Mouse (Mus musculus) megakaryocyte, embryonic 14.5 days (primary cell): ENCODE measurements around the gene Grik2. TPM values are rescaled to one million over a fixed set of nuclear protein-coding genes. Genes with fewer than 3 reads are reported as not detected.

ENCODE experiments used
- H3K27me3 ChIP-seq: replicated peaks from 2 replicates; pipeline ENCODE3; 2012; ENCODE audit warnings: inconsistent platforms
- H3K36me3 ChIP-seq: replicated peaks from 2 replicates; pipeline ENCODE3; 2012; ENCODE audit warnings: low read length, inconsistent platforms, mixed read lengths
- H3K4me1 ChIP-seq: 2 replicates; pipeline ENCODE4 v1.6.1; 2012; ENCODE audit warnings: inconsistent platforms
- H3K4me3 ChIP-seq: replicated peaks from 2 replicates; pipeline ENCODE3; 2012; ENCODE audit warnings: moderate library complexity, mild to moderate bottlenecking, inconsistent platforms
- H3K9me3 ChIP-seq: 2 replicates; pipeline ENCODE4 v1.6.1; 2012; ENCODE audit warnings: inconsistent platforms
- FLI1 ChIP-seq: IDR thresholded peaks from 2 replicates; pipeline ENCODE4 v1.6.1; 2012; ENCODE audit warnings: low read length, inconsistent platforms, mixed read lengths
- GATA1 ChIP-seq: IDR thresholded peaks from 3 replicates; pipeline ENCODE4 v1.6.1; 2012; ENCODE audit warnings: mixed read lengths, low read length, inconsistent platforms, borderline replicate concordance
- polyA plus RNA-seq: library from polyadenylated mRNA; stranded (reverse); fragments of >175 nt; gene quantifications from 2 replicates; pipeline ENCODE4 v1.2.3, GENCODE M21; 2012; ENCODE audit warnings: low replicate concordance; ENCODE audit not compliant: insufficient read depth

Grik2 gene
- polyA plus RNA-seq, 1 experiment, result not detected

DNA sequence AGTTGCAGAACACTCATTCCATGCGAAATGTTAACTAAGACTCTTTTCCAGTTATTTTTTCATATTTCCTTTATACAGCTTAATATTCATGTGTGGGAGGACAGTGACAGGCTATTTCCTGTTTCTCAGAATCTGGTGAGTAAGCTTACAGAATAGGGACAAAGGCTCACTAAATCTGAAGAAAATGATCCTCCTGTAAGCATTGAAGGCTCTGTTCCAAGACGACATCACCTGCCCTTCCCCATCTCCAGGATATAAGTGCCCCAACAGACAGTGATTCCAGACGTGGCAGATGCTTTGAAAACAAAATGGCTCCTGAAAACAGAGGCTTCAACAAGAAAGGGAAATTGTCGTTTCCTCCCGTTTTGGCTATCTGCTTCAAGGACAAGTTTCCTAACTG is 71.7 kb downstream of the Grik2 start:
- Histone ChIP-seq H3K36me3 (no peaks in the 10 kb centered on the region), H3K4me3 (no peak overlapping the region), H3K27me3 (no peaks in the 10 kb centered on the region), H3K9me3 (no peaks in the 10 kb centered on the region), H3K4me1 (no peaks in the 10 kb centered on the region)
- TF ChIP-seq FLI1 (no peak), GATA1 (no peak)

DNA sequence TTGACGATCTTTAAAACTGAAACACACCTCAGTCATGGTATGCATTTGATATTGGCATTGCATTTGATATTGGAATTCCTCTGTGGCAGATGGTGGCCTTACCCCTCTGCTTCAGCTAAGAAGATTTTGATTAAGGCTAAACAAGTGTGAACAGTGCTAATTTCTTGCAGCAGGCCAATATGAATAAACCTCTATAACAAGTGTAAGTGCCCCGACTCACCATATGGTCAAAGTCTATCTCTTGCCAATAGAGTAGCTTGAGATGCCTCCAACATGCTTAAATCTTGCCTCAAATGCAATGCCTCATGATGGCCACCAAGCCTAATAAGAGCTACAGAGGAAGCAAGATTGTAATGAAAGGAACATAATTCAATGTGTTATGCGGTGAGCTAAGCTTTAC is 78.8 kb downstream of the Grik2 start:
- H3K4me1 ChIP-seq, result no peaks in the 10 kb centered on the region
- H3K9me3 ChIP-seq, result no peaks in the 10 kb centered on the region
- no peaks in the 10 kb centered on the region for H3K36me3 ChIP-seq
- TF ChIP-seq FLI1 (no peak), GATA1 (no peak)
- no peaks in the 10 kb centered on the region for H3K27me3 ChIP-seq
- no peak overlapping the region for H3K4me3 ChIP-seq

DNA sequence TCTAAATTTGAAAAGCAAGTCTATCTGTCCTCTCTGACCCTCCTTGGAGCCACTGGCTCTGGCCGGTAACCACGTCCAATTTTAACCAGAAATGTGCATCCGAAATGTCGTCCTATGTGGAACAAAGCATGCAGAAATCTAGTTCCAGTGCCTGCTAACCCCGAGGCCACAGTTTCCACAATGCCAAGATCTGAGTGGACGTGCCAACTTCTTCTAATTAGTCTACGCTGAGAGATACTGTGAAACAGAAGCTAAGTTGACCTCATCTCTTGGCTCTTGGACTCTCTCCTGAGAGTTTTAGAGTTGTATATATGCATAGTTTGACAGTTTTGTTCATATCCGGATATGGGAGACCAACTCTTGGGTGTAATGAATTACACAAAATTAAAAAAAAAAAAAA is 84.1 kb downstream of the Grik2 start:
- Histone ChIP-seq H3K36me3 (no peaks in the 10 kb centered on the region), H3K4me3 (no peak overlapping the region), H3K9me3 (no peaks in the 10 kb centered on the region), H3K4me1 (no peaks in the 10 kb centered on the region), H3K27me3 (no peaks in the 10 kb centered on the region)
- TF ChIP-seq GATA1 (no peak), FLI1 (no peak)

DNA sequence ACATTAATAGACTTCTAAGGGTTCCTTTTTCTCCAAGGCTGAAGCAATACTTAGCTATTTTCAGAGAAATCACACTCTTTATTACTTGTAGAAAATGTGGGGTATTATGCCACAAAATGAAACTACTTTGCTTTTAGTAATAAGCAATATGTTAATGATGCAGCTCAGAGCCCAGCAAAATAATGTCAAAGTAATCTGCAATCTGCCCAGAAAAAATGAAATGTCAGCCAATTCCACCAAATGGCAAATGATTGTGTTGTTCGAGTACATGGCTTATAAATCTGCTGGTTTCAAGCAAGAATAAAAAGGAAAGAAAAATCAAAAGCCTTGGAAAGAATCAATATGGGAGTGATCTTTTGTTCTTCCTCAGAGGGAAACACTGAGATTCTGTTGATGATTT is 136.2 kb downstream of the Grik2 start:
- H3K27me3 ChIP-seq, result no peaks in the 10 kb centered on the region
- TF ChIP-seq GATA1 (no peak), FLI1 (no peak)
- H3K36me3 ChIP-seq, result no peaks in the 10 kb centered on the region
- no peaks in the 10 kb centered on the region for H3K4me1 ChIP-seq
- no peaks in the 10 kb centered on the region for H3K9me3 ChIP-seq
- H3K4me3 ChIP-seq, result no peak overlapping the region

DNA sequence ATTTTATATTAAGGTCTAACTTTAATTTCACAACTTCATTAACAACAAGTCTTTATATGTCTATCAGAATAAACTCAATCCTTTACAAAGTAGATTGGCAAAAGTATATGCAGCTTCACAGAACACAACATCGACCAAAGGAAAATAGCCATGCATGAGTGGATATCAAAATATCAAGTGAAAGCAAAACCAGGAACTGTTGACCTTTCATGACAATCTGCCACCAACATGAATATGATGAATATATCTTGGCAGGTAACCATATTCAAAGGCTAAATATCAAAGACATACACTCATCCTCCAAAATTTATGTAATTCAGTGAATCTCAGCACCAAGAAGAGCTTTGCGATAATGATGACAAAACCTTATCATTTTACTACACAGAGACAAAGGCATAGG is 141.4 kb downstream of the Grik2 start:
- no peaks in the 10 kb centered on the region for H3K27me3 ChIP-seq
- H3K36me3 ChIP-seq, result no peaks in the 10 kb centered on the region
- no peaks in the 10 kb centered on the region for H3K4me1 ChIP-seq
- no peaks in the 10 kb centered on the region for H3K9me3 ChIP-seq
- TF ChIP-seq FLI1 (no peak), GATA1 (no peak)
- H3K4me3 ChIP-seq, result no peak overlapping the region

DNA sequence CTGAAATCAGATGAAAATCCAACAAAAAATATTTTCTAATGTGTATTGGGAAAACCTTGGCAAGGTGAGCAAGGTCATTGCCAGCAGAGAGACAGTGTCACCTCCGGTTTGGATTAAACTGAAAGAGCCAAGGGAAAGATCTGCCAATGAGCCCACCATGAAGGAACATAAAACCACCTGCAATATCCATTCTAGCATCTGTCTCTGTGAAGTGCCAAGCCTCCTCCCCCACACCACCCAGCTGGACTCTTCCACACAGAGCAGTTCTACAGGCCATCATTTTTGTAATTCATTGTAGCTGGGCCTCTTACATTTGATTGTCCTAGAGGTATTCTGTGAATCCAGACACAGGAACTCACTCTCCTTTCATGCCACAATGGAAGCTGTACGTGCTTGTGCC is 148.7 kb downstream of the Grik2 start:
- Histone ChIP-seq H3K36me3 (no peaks in the 10 kb centered on the region), H3K9me3 (no peaks in the 10 kb centered on the region), H3K4me1 (no peaks in the 10 kb centered on the region), H3K4me3 (no peak overlapping the region), H3K27me3 (no peaks in the 10 kb centered on the region)
- TF ChIP-seq GATA1 (no peak), FLI1 (no peak)

DNA sequence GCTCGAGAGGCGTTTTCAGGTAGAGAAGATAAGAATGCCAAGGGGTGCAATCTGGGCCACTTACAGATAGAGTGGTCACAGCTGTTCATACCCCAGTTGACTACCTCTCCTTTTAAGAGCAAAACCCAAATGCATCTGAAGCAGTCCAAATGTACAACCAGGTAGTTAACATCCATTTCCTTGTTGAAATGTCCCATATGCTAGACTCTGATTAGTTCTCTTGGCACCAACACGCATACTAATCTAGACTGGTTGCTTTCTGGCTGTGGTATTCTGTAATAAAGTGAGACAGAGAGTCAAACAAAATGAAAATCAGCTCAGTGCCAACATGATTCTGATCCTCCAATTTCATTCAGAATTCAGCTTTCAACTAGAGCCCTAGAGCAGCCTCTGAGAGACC is 164.6 kb downstream of the Grik2 start:
- H3K9me3 ChIP-seq, result no peaks in the 10 kb centered on the region
- no peak for TF ChIP-seq FLI1
- TF ChIP-seq GATA1, result no peak
- H3K4me1 ChIP-seq, result no peaks in the 10 kb centered on the region
- no peaks in the 10 kb centered on the region for H3K27me3 ChIP-seq
- H3K36me3 ChIP-seq, result no peaks in the 10 kb centered on the region
- no peak overlapping the region for H3K4me3 ChIP-seq

DNA sequence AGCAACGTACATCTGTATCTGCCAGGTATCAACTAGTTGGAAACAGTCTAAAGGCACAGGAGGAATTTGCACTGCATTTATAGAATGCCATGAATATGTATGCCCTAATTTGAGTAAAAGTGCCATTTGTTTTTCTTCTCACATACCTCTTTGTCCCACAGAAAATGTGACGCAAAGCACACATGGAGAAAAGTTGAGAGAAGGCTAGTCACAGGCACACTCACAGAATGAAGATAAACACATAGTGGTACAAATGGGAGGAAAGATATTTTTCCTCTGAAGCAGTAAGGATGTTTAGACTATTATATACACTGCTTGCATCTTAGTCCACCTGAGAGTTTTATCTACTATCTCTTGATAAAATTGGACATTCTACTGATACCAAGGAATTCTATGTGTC is 190.9 kb downstream of the Grik2 start:
- Histone ChIP-seq H3K36me3 (no peaks in the 10 kb centered on the region), H3K4me1 (no peaks in the 10 kb centered on the region), H3K9me3 (peaks cover 5% of the 10 kb centered on the region; the same call in 1 of the 2 replicates), H3K4me3 (no peak overlapping the region), H3K27me3 (no peaks in the 10 kb centered on the region)
- TF ChIP-seq FLI1 (no peak), GATA1 (no peak)

DNA sequence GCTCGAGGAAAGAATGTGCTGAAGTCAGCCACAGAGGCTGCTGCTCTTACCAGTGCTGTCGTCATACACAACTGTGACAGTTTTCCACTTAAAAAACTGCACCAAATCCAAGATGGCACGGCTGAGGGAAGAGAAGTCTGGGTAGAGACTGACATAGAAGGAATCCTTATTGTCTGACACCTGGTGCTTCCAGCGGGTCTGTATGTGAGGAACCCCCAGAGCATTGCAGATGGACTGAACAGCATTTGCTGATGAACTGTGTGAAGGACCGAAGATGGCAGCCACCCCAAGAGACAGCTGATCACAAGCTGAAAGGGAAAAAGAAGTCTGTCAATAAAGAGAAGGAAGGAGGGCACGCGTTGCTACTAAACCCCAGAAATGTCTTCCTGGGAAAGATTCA is 215.1 kb downstream of the Grik2 start:
- no peak overlapping the region for H3K4me3 ChIP-seq
- H3K4me1 ChIP-seq, result no peaks in the 10 kb centered on the region
- TF ChIP-seq GATA1, result no peak
- no peak for TF ChIP-seq FLI1
- no peaks in the 10 kb centered on the region for H3K36me3 ChIP-seq
- H3K9me3 ChIP-seq, result no peaks in the 10 kb centered on the region
- H3K27me3 ChIP-seq, result no peaks in the 10 kb centered on the region

DNA sequence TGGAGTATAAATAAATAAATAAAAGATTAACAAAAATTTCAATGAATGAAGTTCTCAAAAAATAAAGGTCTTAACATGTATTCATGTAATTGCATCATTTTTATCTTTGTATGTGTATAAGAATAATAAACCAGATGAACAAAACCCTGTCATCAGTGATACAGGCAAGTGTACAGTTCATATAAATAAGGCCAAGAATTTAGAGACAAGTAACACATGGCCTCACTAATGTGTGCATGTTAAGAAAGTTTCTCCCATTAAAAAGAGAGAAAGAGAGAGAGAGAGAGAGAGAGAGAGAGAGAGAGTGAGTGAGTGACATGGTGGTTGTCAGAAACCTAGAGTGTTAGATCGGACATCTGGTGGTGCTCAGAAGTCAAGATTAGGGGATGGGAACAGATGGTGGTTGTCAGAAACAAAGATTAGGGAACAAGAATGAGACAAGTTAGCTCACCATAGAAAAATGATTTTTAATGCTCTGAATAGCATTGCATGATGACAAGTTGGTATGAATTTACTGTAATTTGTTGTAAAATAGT is 228.6 kb downstream of the Grik2 start:
- Histone ChIP-seq H3K27me3 (no peaks in the 10 kb centered on the region), H3K4me3 (no peak overlapping the region), H3K4me1 (no peaks in the 10 kb centered on the region), H3K36me3 (no peaks in the 10 kb centered on the region), H3K9me3 (no peaks in the 10 kb centered on the region)
- TF ChIP-seq FLI1 (no peak), GATA1 (no peak)

DNA sequence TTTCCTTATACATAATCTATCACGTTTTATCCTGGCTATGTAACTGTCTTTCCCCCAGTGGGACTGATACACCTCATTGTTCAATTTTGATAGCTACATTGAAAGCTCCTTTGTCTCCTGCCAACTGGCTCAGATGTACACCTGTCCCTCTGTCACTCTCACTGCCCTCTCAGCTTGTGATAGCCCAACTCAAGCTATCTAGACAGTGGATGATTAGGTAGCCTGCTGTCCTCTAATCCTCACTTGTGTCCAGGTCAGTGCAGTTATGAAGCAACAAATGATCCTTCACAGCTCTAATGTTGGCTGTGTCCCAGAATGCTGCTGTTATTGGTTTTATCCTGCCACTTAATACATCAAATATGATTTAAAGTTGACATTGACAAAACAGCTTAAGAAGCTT is 246.3 kb downstream of the Grik2 start:
- Histone ChIP-seq H3K36me3 (no peaks in the 10 kb centered on the region), H3K4me3 (no peak overlapping the region), H3K9me3 (no peaks in the 10 kb centered on the region), H3K27me3 (no peaks in the 10 kb centered on the region), H3K4me1 (no peaks in the 10 kb centered on the region)
- TF ChIP-seq FLI1 (no peak), GATA1 (no peak)
